Mouse (Mus musculus) brain, embryonic 14.5 days (tissue): ENCODE results near the gene Prss2.

ENCODE experiments used
- CTCF ChIP-seq: fragments of 200-500 bp; IDR thresholded peaks from 2 replicates; pipeline ENCODE4 v1.5.1; 2012; ENCODE audit warnings: inconsistent platforms, mild to moderate bottlenecking, moderate library complexity, borderline replicate concordance; ENCODE audit not compliant: insufficient read depth, insufficient read length; ENCODE audit errors: extremely low read depth
- POLR2A ChIP-seq: fragments of 200-500 bp; IDR thresholded peaks from 2 replicates; pipeline ENCODE4 v1.6.1; 2012; ENCODE audit warnings: mild to moderate bottlenecking, inconsistent platforms, borderline replicate concordance; ENCODE audit not compliant: poor library complexity, insufficient read depth, insufficient read length, severe bottlenecking; ENCODE audit errors: extremely low read depth

DNA sequence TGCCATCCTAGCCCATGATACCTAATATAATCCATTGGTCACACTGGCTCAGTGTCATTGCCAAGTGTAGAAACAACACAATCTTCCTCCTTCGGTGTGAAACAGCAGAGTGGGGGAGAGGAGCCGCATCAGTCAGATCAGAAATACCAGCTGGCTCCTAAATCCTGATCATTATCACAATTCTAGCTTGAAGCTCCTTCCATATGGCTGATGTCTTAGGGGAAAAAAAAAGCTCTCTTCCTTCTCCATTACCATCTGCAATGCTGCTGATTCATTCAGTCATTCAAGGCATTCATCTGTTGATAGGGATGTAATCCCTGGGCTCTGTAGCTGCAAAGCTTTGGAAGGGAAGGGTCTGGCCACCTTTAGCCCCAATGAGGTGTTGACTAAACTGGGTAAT is 38.7 kb downstream of the Prss2 start:
- no peak for TF ChIP-seq POLR2A
- TF ChIP-seq CTCF, result no peak
